ENCODE assay signal across 35 mouse cellular contexts in genomic region chr2:25214444-25214843, GRCm38 (mm10). TPM values are rescaled to one million over a fixed set of nuclear protein-coding genes. Genes with fewer than 3 reads are reported as not detected.
DNase-seq lines count a peak whose midpoint lies in the region; ATAC-seq and TF ChIP-seq lines count a peak whose summit lies in the region.
"Had no signal": no experiment of that assay in that cellular context is flagged by ENCODE, and none has a peak within 500 bp of the region (broad histone marks: within the 10 kb centered on the region; RNA-seq: fewer than 3 reads in every experiment).

Stpg3 (minus strand) TSS chr2:25214637.

- ATAC-seq in megakaryocyte, adult 5-6 weeks (ENCODE audit: poor library complexity, severe bottlenecking), result no peak
- no peak for ATAC-seq in kidney, embryonic 15.5 days (replicated peaks; ENCODE audit: low FRiP score)
- ATAC-seq: intestine, embryonic 16.5 days; midbrain, embryonic 15.5 days had no signal

- H3K4me3 ChIP-seq in megakaryocyte, embryonic 14.5 days (replicated peaks), result peak within 1 kb of the TSS; percentile 29
- H3K4me3 ChIP-seq in ES-E14 (ENCODE audit: insufficient read depth in 1 of 2, low read depth in 1 of 2, low read length in 2 of 2, poor library complexity in 1 of 2, severe bottlenecking in 1 of 2), result peak within 1 kb of the TSS; percentile 19 to 59
- H3K4me3 ChIP-seq in kidney, embryonic 15.5 days (replicated peaks), result no peak within 1 kb of the TSS
- H3K4me3 ChIP-seq: erythroblast, embryonic 14.5 days; forebrain, embryonic 12.5 days; hindbrain, embryonic 13.5 days; limb, embryonic 12.5 days; liver, embryonic 15.5 days; midbrain, embryonic 15.5 days; neural tube, embryonic 15.5 days had no signal

- H3K27me3 ChIP-seq in megakaryocyte, embryonic 14.5 days (replicated peaks), result peaks cover 7% of the 10 kb centered on the region
- H3K27me3 ChIP-seq in kidney, embryonic 15.5 days, result no peaks in the 10 kb centered on the region
- H3K27me3 ChIP-seq: midbrain, embryonic 15.5 days had no signal

- peak within 1 kb of the TSS; percentile 55 for H3K9ac ChIP-seq in ES-E14 (ENCODE audit: insufficient read depth, low read depth, low read length, poor library complexity, severe bottlenecking)
- H3K9ac ChIP-seq in kidney, embryonic 15.5 days, result no peak within 1 kb of the TSS
- H3K9ac ChIP-seq: forebrain, embryonic 12.5 days; hindbrain, embryonic 13.5 days; limb, embryonic 12.5 days; liver, embryonic 15.5 days; lung, embryonic 14.5 days; midbrain, embryonic 15.5 days; neural tube, embryonic 15.5 days had no signal

- H3K9me3 ChIP-seq in megakaryocyte, embryonic 14.5 days, result 0 out of 2 replicates have a peak, but pooled peaks cover 4% of the 10 kb centered on the region
- no peaks in the 10 kb centered on the region for H3K9me3 ChIP-seq in ES-E14 (ENCODE audit: control insufficient read depth, insufficient read depth, low read depth, low read length)
- H3K9me3 ChIP-seq in kidney, embryonic 15.5 days (replicated peaks), result no peaks in the 10 kb centered on the region
- H3K9me3 ChIP-seq: forebrain, embryonic 12.5 days; hindbrain, embryonic 13.5 days; limb, embryonic 12.5 days; liver, embryonic 15.5 days; midbrain, embryonic 15.5 days; neural tube, embryonic 15.5 days had no signal

- H3K4me1 ChIP-seq in megakaryocyte, embryonic 14.5 days, result peaks cover 60% of the 10 kb centered on the region
- peaks cover 8 to 10% of the 10 kb centered on the region in 2 experiments; a peak in 2 of 4 replicates for H3K4me1 ChIP-seq in ES-E14 (ENCODE audit: control insufficient read depth in 2 of 2, insufficient read depth in 2 of 2, low read length in 2 of 2, poor library complexity in 1 of 2)
- peaks cover 18% of the 10 kb centered on the region for H3K4me1 ChIP-seq in kidney, embryonic 15.5 days

- in situ Hi-C loops in ES-E14 (cut with MboI; ENCODE audit: low sequenced_read_pairs in 2 of 2, unreplicated experiment in 2 of 2), result no loop called here

- H3K27ac ChIP-seq in ES-E14 (ENCODE audit: insufficient read depth, low read depth, low read length, poor library complexity, severe bottlenecking), result no peak within 1 kb of the TSS
- H3K27ac ChIP-seq in kidney, embryonic 15.5 days, result 0 out of 2 replicates have a peak within 1 kb of the TSS, but pooled peaks have one; percentile 20
- H3K27ac ChIP-seq: forebrain, embryonic 12.5 days; hindbrain, embryonic 13.5 days; limb, embryonic 12.5 days; liver, embryonic 15.5 days; midbrain, embryonic 15.5 days; neural tube, embryonic 15.5 days; stomach, postnatal 0 days had no signal

- peaks cover 12% of the 10 kb centered on the region for H3K36me3 ChIP-seq in megakaryocyte, embryonic 14.5 days (replicated peaks; ENCODE audit: low read length)
- 0 out of 2 replicates have a peak, but pooled peaks cover 2% of the 10 kb centered on the region for H3K36me3 ChIP-seq in ES-E14 (ENCODE audit: control insufficient read depth, insufficient read depth, low read length, poor library complexity, severe bottlenecking)
- H3K36me3 ChIP-seq in kidney, embryonic 15.5 days, result no peaks in the 10 kb centered on the region
- H3K36me3 ChIP-seq: forebrain, embryonic 12.5 days; hindbrain, embryonic 13.5 days; limb, embryonic 12.5 days; midbrain, embryonic 15.5 days; neural tube, embryonic 15.5 days had no signal

- no peak for DNase-seq in ES-E14 (ENCODE audit: low read depth, low spot score)
- peak; percentile 55 to 84 for DNase-seq in kidney, postnatal 25 days
- DNase-seq in lung, postnatal 36 days, result no peak
- DNase-seq in ovary, postnatal 36 days (ENCODE audit: low spot score), result no peak
- DNase-seq in gastrocnemius, postnatal 10 days, result no peak
- DNase-seq: adrenal gland, postnatal 14 days; B cell, adult 2 months; cerebellum, postnatal 10 days; gastrocnemius, postnatal 14 days; heart, postnatal 4 days; lung, embryonic 14.5 days; right cerebral cortex, adult 18-20 months; right cerebral cortex, postnatal 4 days had no signal

- 58% methylated on average over 3 of the region's 3 CpGs for WGBS in kidney, embryonic 15.5 days

- no peak within 1 kb of the TSS for H3K4me2 ChIP-seq in kidney, embryonic 15.5 days
- H3K4me2 ChIP-seq: forebrain, embryonic 12.5 days; heart, embryonic 11.5 days; hindbrain, embryonic 13.5 days; limb, embryonic 12.5 days; liver, embryonic 15.5 days; lung, embryonic 14.5 days; midbrain, embryonic 15.5 days; neural tube, embryonic 15.5 days had no signal

TF ChIP-seq in ES-E14, 5 proteins besides CTCF, POLR2A, EP300 and RAD21:
- TF ChIP-seq ZC3H11A (IDR thresholded peaks at IDR 0.05; ENCODE audit: borderline replicate concordance, low read depth, low read length), result no peak
- no peak for TF ChIP-seq ZNF384 (IDR thresholded peaks at IDR 0.05; ENCODE audit: low read depth, low read length)
- no peak for TF ChIP-seq HCFC1 (IDR thresholded peaks at IDR 0.05; ENCODE audit: borderline replicate concordance, insufficient read depth, low read length)
- TF ChIP-seq MAFK (IDR thresholded peaks at IDR 0.05; ENCODE audit: insufficient read depth, low read depth, low read length), result no peak

RNA-seq across cellular contexts. Expression of gene Stpg3, which starts in this region (rescaled TPM):
- polyA plus RNA-seq in megakaryocyte, embryonic 14.5 days (2012; ENCODE audit: insufficient read depth, low replicate concordance), result 0.08 and 1.5 TPM in 2 replicates
- total RNA-seq in megakaryocyte, adult 5-6 weeks (2015), result not detected in 2 replicates
- not detected in 2 replicates for total RNA-seq in megakaryocyte, adult 5-6 weeks (2017)
- 0.45 and 1.1 TPM in 2 replicates for total RNA-seq in ES-E14 (2012; rRNA removed)
- polyA plus RNA-seq in kidney, embryonic 15.5 days (2015; fragmentation: Nextera tagmentation; extraction: Ambion mirVana), result 0.23 and 0.55 TPM in 2 replicates
- not detected for total RNA-seq in gastrocnemius, postnatal 10 days (2021)
- total RNA-seq: adrenal gland, postnatal 14 days; gastrocnemius, postnatal 14 days; granulocyte monocyte progenitor cell, adult 5-6 weeks; heart, postnatal 4 days; layer of hippocampus, postnatal 10 days; liver, adult 2 months; MEL had no signal
- polyA plus RNA-seq: cortical plate, adult 2 months; embryonic facial prominence, embryonic 14.5 days; erythroblast, embryonic 14.5 days; forebrain, embryonic 12.5 days; heart, embryonic 11.5 days; heart, embryonic 16.5 days; hindbrain, embryonic 13.5 days; intestine, embryonic 16.5 days; limb, embryonic 12.5 days; liver, adult 2 months; liver, embryonic 15.5 days; lung, embryonic 14.5 days; midbrain, embryonic 15.5 days; neural tube, embryonic 15.5 days; spleen, adult 2 months; stomach, postnatal 0 days; thymus, postnatal 0 days had no signal

Comparison
In these comparisons a context has a peak if more than half of its experiments do, and no peak if none do; other contexts are left out.
1. DNase-seq: peak in kidney, postnatal 25 days (2 of 2); none in ES-E14 (single experiment), lung, postnatal 36 days (single experiment), ovary, postnatal 36 days (single experiment) and gastrocnemius, postnatal 10 days (single experiment).